Mouse (Mus musculus): Measurements from ENCODE around the gene Rftn1. TPM values are rescaled to one million over a fixed set of nuclear protein-coding genes. Genes with fewer than 3 reads are reported as not detected.

Gene Rftn1
- total and polyA plus RNA-seq, 2 experiments, result 2.6 to 3.1 TPM

- Histone ChIP-seq H3K36me3 (ENCODE audit: control insufficient read depth, insufficient read depth, low read length) (no peaks in the 10 kb centered on the region), H3K4me1 (ENCODE audit: control insufficient read depth, insufficient read depth, low read length) (peaks cover 5% of the 10 kb centered on the region), H3K27ac (replicated peaks; ENCODE audit: insufficient read depth, low read depth, low read length) (no peak overlapping the region), H3K79me2 (ENCODE audit: control insufficient read depth, insufficient read depth, low read length) (no peaks in the 10 kb centered on the region), H3K4me3 (ENCODE audit: insufficient read depth, low read depth, low read length) (no peak overlapping the region), H3K27me3 (ENCODE audit: control insufficient read depth, insufficient read depth, low read length) (no peaks in the 10 kb centered on the region), H3K9ac (ENCODE audit: low read depth, low read length) (no peak overlapping the region)
- TF ChIP-seq POLR2A (IDR thresholded peaks at IDR 0.05; ENCODE audit: extremely low read depth, insufficient read depth, low read length) (no peak), CTCF (IDR thresholded peaks at IDR 0.05; ENCODE audit: low read depth, low read length) (no peak)
- DNase-seq (ENCODE audit: extremely low read depth, low read depth, low spot score), result no peak
- 64% methylated on average over 6 of the region's 6 CpGs for WGBS
These were observed 19.4 kb downstream of the Rftn1 start for GRCm38 (mm10) chr17:50170935-50171545.

GRCm38 (mm10) chr17:50169946-50170427, 20.5 kb downstream of the Rftn1 start:
- H3K4me1 ChIP-seq (ENCODE audit: control insufficient read depth, insufficient read depth, low read length), result peaks cover 5% of the 10 kb centered on the region
- no peaks in the 10 kb centered on the region for H3K36me3 ChIP-seq (ENCODE audit: control insufficient read depth, insufficient read depth, low read length)
- H3K9ac ChIP-seq (ENCODE audit: low read depth, low read length), result no peak overlapping the region
- WGBS, result 54% methylated on average over 7 of the region's 7 CpGs
- H3K27ac ChIP-seq (replicated peaks; ENCODE audit: insufficient read depth, low read depth, low read length), result no peak overlapping the region
- H3K79me2 ChIP-seq (ENCODE audit: control insufficient read depth, insufficient read depth, low read length), result no peaks in the 10 kb centered on the region
- no peak overlapping the region for H3K4me3 ChIP-seq (ENCODE audit: insufficient read depth, low read depth, low read length)
- peak; percentile 18 for DNase-seq (ENCODE audit: extremely low read depth, low read depth, low spot score)
- TF ChIP-seq POLR2A (IDR thresholded peaks at IDR 0.05; ENCODE audit: extremely low read depth, insufficient read depth, low read length), result no peak
- TF ChIP-seq CTCF (IDR thresholded peaks at IDR 0.05; ENCODE audit: low read depth, low read length), result no peak
- no peaks in the 10 kb centered on the region for H3K27me3 ChIP-seq (ENCODE audit: control insufficient read depth, insufficient read depth, low read length)

GRCm38 (mm10) chr17:50160904-50161805, 29.3 kb downstream of the Rftn1 start:
- Histone ChIP-seq H3K4me3 (ENCODE audit: insufficient read depth, low read depth, low read length) (no peak overlapping the region), H3K79me2 (ENCODE audit: control insufficient read depth, insufficient read depth, low read length) (no peaks in the 10 kb centered on the region), H3K27me3 (ENCODE audit: control insufficient read depth, insufficient read depth, low read length) (no peaks in the 10 kb centered on the region), H3K27ac (replicated peaks; ENCODE audit: insufficient read depth, low read depth, low read length) (no peak overlapping the region), H3K4me1 (ENCODE audit: control insufficient read depth, insufficient read depth, low read length) (no peaks in the 10 kb centered on the region), H3K9ac (ENCODE audit: low read depth, low read length) (no peak overlapping the region), H3K36me3 (ENCODE audit: control insufficient read depth, insufficient read depth, low read length) (no peaks in the 10 kb centered on the region)
- TF ChIP-seq POLR2A (IDR thresholded peaks at IDR 0.05; ENCODE audit: extremely low read depth, insufficient read depth, low read length) (no peak), CTCF (IDR thresholded peaks at IDR 0.05; ENCODE audit: low read depth, low read length) (no peak)
- WGBS, result 81% methylated on average over 20 of the region's 20 CpGs
- no peak for DNase-seq (ENCODE audit: extremely low read depth, low read depth, low spot score)

GRCm38 (mm10) chr17:50160357-50160756, 30.1 kb downstream of the Rftn1 start:
- H3K36me3 ChIP-seq (ENCODE audit: control insufficient read depth, insufficient read depth, low read length), result no peaks in the 10 kb centered on the region
- no peaks in the 10 kb centered on the region for H3K4me1 ChIP-seq (ENCODE audit: control insufficient read depth, insufficient read depth, low read length)
- H3K79me2 ChIP-seq (ENCODE audit: control insufficient read depth, insufficient read depth, low read length), result no peaks in the 10 kb centered on the region
- DNase-seq (ENCODE audit: extremely low read depth, low read depth, low spot score), result no peak
- no peaks in the 10 kb centered on the region for H3K27me3 ChIP-seq (ENCODE audit: control insufficient read depth, insufficient read depth, low read length)
- H3K27ac ChIP-seq (replicated peaks; ENCODE audit: insufficient read depth, low read depth, low read length), result no peak overlapping the region
- no peak overlapping the region for H3K4me3 ChIP-seq (ENCODE audit: insufficient read depth, low read depth, low read length)
- H3K9ac ChIP-seq (ENCODE audit: low read depth, low read length), result no peak overlapping the region
- TF ChIP-seq CTCF (IDR thresholded peaks at IDR 0.05; ENCODE audit: low read depth, low read length) (no peak), POLR2A (IDR thresholded peaks at IDR 0.05; ENCODE audit: extremely low read depth, insufficient read depth, low read length) (no peak)
- 92% methylated on average over 6 of the region's 6 CpGs for WGBS

- no peak overlapping the region for H3K9ac ChIP-seq (ENCODE audit: low read depth, low read length)
- TF ChIP-seq POLR2A (IDR thresholded peaks at IDR 0.05; ENCODE audit: extremely low read depth, insufficient read depth, low read length) (no peak), CTCF (IDR thresholded peaks at IDR 0.05; ENCODE audit: low read depth, low read length) (no peak)
- H3K27ac ChIP-seq (replicated peaks; ENCODE audit: insufficient read depth, low read depth, low read length), result no peak overlapping the region
- no peaks in the 10 kb centered on the region for H3K4me1 ChIP-seq (ENCODE audit: control insufficient read depth, insufficient read depth, low read length)
- H3K4me3 ChIP-seq (ENCODE audit: insufficient read depth, low read depth, low read length), result no peak overlapping the region
- H3K79me2 ChIP-seq (ENCODE audit: control insufficient read depth, insufficient read depth, low read length), result no peaks in the 10 kb centered on the region
- no peaks in the 10 kb centered on the region for H3K27me3 ChIP-seq (ENCODE audit: control insufficient read depth, insufficient read depth, low read length)
- no peaks in the 10 kb centered on the region for H3K36me3 ChIP-seq (ENCODE audit: control insufficient read depth, insufficient read depth, low read length)
- WGBS, result 91% methylated on average over 6 of the region's 6 CpGs
- no peak for DNase-seq (ENCODE audit: extremely low read depth, low read depth, low spot score)
These were observed 30.7 kb downstream of the Rftn1 start for GRCm38 (mm10) chr17:50159816-50160215.
